Mouse (Mus musculus): ENCODE results near the gene Zkscan17.

The Zkscan17 gene

GRCm38 (mm10) chr11:59456346-59456745, 70.2 kb downstream of the Zkscan17 start:
- no peak for DNase-seq (ENCODE audit: low spot score)

GRCm38 (mm10) chr11:59451086-59451485, 75.5 kb downstream of the Zkscan17 start, which contains the start of gene Snap47:
TSS of gene Snap47 (minus strand) at chr11:59451186.
- DNase-seq (ENCODE audit: low spot score), result no peak

- no peak for DNase-seq (ENCODE audit: low spot score)
Observed at GRCm38 (mm10) chr11:59450230-59450771, 76.2 kb downstream of the Zkscan17 start.

GRCm38 (mm10) chr11:59449741-59450229, 76.8 kb downstream of the Zkscan17 start, which contains the start of gene Jmjd4:
TSS of gene Jmjd4 (plus strand) at chr11:59450045.
- peak; percentile 86 for DNase-seq (ENCODE audit: low spot score)

GRCm38 (mm10) chr11:59443102-59443501, 83.4 kb downstream of the Zkscan17 start:
- DNase-seq (ENCODE audit: low spot score), result no peak

- DNase-seq (ENCODE audit: low spot score), result no peak
Observed at GRCm38 (mm10) chr11:59437954-59438353, 88.6 kb downstream of the Zkscan17 start.

All from left cerebral cortex, adult 11 months (tissue).